Mouse (Mus musculus) spleen, adult 2 months (tissue): Measurements from ENCODE around the gene Clcn3. TPM values are rescaled to one million over a fixed set of nuclear protein-coding genes. Genes with fewer than 3 reads are reported as not detected.
"Not testable (repeated sequence)": the region's sequence is repeated elsewhere in the genome, so short reads cannot be mapped to it uniquely, and the experiment has no call there.

Experiments
- DNase-seq, 2 experiments: peaks; one replicate each; pipeline versions ENCODE4 v3.0.0 to v3.0.0-alpha.2; 2012 to 2021; ENCODE audit warnings: low spot score in 2 of 2, low read depth in 1 of 2
- H3K27ac ChIP-seq: fragments of 200-500 bp; 2 replicates; pipeline ENCODE4 v1.5.1; 2012; ENCODE audit warnings: low read length, inconsistent platforms; ENCODE audit not compliant: insufficient read depth
- H3K27me3 ChIP-seq: fragments of 200-500 bp; 2 replicates; pipeline ENCODE4 v1.6.1; 2012; ENCODE audit warnings: mild to moderate bottlenecking, moderate library complexity, low read length, inconsistent platforms; ENCODE audit not compliant: control insufficient read depth, insufficient read depth
- H3K36me3 ChIP-seq: fragments of 200-500 bp; 2 replicates; pipeline ENCODE4 v1.6.1; 2012; ENCODE audit warnings: mild to moderate bottlenecking, low read length, inconsistent platforms; ENCODE audit not compliant: control insufficient read depth, insufficient read depth
- H3K4me1 ChIP-seq: fragments of 200-500 bp; 2 replicates; pipeline ENCODE4 v1.6.1; 2011; ENCODE audit warnings: inconsistent platforms; ENCODE audit not compliant: control insufficient read depth, insufficient read depth, insufficient read length
- H3K4me3 ChIP-seq: fragments of 200-500 bp; 2 replicates; pipeline ENCODE4 v1.5.1; 2011; ENCODE audit warnings: mild to moderate bottlenecking, inconsistent platforms; ENCODE audit not compliant: insufficient read depth, insufficient read length; ENCODE audit errors: extremely low read depth
- CTCF ChIP-seq: fragments of 200-500 bp; IDR thresholded peaks from 2 replicates; pipeline ENCODE4 v1.5.1; 2011; ENCODE audit warnings: mild to moderate bottlenecking, inconsistent platforms; ENCODE audit not compliant: insufficient read depth, insufficient read length, insufficient replicate concordance; ENCODE audit errors: extremely low read depth
- POLR2A ChIP-seq: fragments of 200-500 bp; IDR thresholded peaks from 2 replicates; pipeline ENCODE4 v1.6.1; 2011; ENCODE audit warnings: low read depth, low read length, inconsistent platforms
- WGBS: fragments of 180-500 bp; shearing (Covaris S2); methylation state at CpG from one replicate; pipeline ENCODE4 v1.1.7; 2018; 5-methylcytosine and 5-hydroxymethylcytosine counted together
- polyA plus RNA-seq: library from polyadenylated mRNA; depleted of rRNA; stranded (reverse); fragments of >200 nt; gene quantifications from 2 replicates; pipeline ENCODE4 v1.2.3, GENCODE M21; 2012; rRNA removed

Clcn3 gene
- polyA plus RNA-seq: 9.0 and 10.7 TPM in 2 replicates

DNA sequence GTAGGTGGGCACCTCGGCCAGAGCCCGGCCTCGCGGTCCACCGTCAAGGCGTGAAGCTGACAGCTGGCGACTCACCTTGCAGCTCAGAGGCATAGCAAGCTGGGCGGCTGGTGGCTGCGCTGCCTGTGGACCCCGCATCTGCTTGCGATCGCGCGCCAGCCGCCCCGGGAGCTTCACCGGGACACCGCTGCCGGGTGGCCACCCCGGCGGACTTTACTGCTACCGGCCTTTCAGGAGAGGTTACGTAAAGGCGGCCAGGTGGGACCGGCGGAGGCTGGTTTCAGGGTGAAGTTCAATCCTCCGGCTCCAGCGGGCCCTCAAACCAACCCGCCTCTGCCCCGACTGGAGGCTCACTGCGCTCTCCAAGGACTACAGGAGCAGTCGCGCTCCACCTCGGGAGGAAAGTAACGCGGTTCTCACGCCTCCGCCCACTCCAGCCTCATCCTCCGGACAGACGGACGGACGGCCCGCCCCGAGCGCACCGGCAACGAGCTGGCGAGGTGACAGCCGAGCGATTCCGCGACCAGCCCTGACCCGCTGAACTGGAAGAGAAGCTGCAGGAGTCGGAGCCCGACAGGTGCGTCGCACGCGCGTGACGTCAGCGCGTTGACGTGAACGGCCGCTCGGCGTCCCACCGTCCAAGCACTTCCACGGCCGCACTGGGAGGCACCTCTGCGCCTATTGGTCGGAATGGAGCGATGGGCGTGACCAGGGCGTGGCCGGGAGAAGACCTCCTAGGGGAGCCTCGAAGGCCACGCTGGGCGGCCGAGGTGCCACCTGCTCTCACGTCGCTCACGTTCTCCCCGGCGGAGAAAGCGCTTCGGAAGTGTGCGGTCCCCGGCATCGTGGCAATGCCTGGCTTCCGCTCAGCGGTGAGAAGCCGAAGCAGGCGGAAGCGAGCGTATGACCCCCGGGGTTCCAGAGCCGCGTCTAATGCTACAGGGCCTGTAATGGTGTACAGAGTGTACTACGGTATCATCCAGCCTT is at the start of gene Clcn3:
Gene Clcn3, minus strand, starts transcription at position 600 of the 987 bp plus-strand sequence.
- Histone ChIP-seq H3K4me1 (peaks cover 2% of the 10 kb centered on the region; the same call in 1 of the 2 replicates), H3K27ac (peak within 1 kb of the TSS; percentile 77), H3K4me3 (peak within 1 kb of the TSS; percentile 81), H3K27me3 (no peaks in the 10 kb centered on the region), H3K36me3 (no peaks in the 10 kb centered on the region)
- TF ChIP-seq POLR2A (peak; percentile 64), CTCF (no peak)
- peak; percentile 96 to 98 for DNase-seq
- under 1% methylated on average over 101 of the region's 101 CpGs for WGBS

DNA sequence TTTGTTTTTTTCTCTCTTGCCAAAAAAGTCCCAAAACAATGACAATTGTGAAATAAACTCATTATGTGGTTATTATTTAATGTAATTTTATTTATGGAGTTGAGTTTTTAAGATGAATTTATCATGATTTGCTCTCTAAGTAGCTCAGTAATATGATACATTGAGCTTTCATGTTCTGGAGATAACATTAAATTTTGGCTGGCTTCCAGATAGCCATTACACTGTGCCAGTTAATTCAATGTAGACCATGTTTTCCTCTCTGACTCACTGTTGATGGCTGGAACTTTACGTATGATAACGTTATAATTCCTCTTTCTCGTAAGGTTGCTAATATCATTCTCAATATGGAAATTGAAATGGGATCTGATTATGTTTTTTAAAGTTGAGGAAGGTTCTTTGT is 13.4 kb upstream of the Clcn3 start:
- WGBS: 79% methylated on average over 3 of the region's 3 CpGs
- DNase-seq: no peak
- Histone ChIP-seq H3K4me1 (no peaks in the 10 kb centered on the region; the same call in 1 of the 2 replicates), H3K27me3 (no peaks in the 10 kb centered on the region), H3K4me3 (no peak overlapping the region), H3K27ac (no peak overlapping the region), H3K36me3 (no peaks in the 10 kb centered on the region)
- TF ChIP-seq CTCF (no peak), POLR2A (no peak)

DNA sequence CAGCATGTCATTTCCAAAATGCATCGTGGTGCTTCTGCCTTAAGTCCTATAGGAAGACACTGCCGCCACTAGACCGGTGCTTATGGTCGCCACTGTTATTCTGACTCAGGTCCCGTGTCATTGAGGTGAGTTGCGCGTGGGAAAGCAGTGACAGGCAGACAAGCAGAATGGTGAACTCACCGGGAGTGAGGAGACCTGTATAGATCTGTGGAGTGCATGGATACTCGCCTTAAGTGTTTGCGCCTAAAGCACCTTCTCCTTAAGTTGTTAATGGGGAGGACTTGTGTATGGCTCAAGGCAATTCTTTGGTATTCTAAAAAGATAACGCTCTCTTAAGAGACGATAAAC is 10.5 kb upstream of the Clcn3 start:
- TF ChIP-seq POLR2A: no peak
- DNase-seq: no peak
- peak overlapping the region; percentile 89 for H3K27ac ChIP-seq
- H3K36me3 ChIP-seq: no peaks in the 10 kb centered on the region
- no peaks in the 10 kb centered on the region; the same call in 1 of the 2 replicates for H3K4me1 ChIP-seq
- 6% methylated on average over 12 of the region's 12 CpGs for whole genome bisulfite sequencing
- H3K4me3 ChIP-seq: peak overlapping the region; percentile 95
- H3K27me3 ChIP-seq: no peaks in the 10 kb centered on the region

DNA sequence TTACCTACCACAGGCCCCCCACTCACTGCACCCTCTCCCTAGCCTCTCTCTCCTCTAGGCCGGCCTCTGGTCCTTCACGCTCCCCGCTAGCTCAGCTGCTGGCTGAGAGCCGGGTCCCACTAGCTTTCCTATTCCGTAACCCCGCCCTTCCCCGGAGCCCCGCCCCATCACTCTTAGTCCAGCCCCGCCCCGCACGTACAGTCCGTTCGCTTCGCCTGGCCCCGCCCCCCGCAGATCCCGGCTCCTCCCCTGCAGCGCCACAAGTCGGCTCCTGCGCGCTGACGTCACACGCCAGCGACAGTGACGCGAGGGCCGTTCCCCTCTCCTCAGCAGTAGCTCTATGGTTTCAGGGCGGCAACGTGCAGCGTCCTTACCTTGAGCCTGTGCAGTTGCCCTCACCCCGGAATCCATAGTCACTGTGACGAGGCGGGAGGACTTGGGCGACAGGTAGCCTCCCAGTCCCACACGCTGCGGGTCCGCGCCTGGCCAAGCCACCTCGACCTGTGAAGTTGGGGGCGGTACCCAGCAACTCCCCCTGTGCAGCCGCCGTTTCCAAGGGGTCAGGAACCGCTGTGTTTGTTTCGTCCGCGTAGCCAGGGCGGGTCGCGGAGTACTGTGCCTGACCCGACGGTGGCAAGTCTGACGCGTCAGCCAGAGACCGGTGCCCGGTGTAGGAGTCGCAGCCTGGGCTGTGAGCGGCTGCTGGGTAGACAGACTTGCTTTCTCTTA is 10.0 kb upstream of the Clcn3 start, which contains the start of gene Nek1:
Gene Nek1, plus strand, starts transcription at position 286 of the 729 bp plus-strand sequence.
- WGBS: under 1% methylated on average over 57 of the region's 57 CpGs
- H3K27ac ChIP-seq: peak within 1 kb of the TSS; percentile 89
- peak; percentile 93 to 98 for DNase-seq
- H3K4me1 ChIP-seq: no peaks in the 10 kb centered on the region; the same call in 1 of the 2 replicates
- H3K36me3 ChIP-seq: no peaks in the 10 kb centered on the region
- TF ChIP-seq POLR2A (no peak), CTCF (no peak)
- H3K27me3 ChIP-seq: no peaks in the 10 kb centered on the region
- peak within 1 kb of the TSS; percentile 95 for H3K4me3 ChIP-seq

- Histone ChIP-seq H3K4me1 (no peaks in the 10 kb centered on the region; the same call in 1 of the 2 replicates), H3K27me3 (no peaks in the 10 kb centered on the region), H3K4me3 (peak overlapping the region; percentile 73), H3K27ac (peak overlapping the region; percentile 71), H3K36me3 (no peaks in the 10 kb centered on the region)
- no peak for TF ChIP-seq POLR2A
- TF ChIP-seq CTCF: no peak
- peak in 1 of 2 experiments; percentile 55 for DNase-seq
- 1% methylated on average over 16 of the region's 16 CpGs for WGBS
Observed at GRCm38 (mm10) chr8:60992561-60992909, 9.4 kb upstream of the Clcn3 start.

- not testable (repeated sequence) for H3K36me3 ChIP-seq, H3K27me3 ChIP-seq, H3K27ac ChIP-seq, DNase-seq, H3K4me3 ChIP-seq, H3K4me1 ChIP-seq
- 89% methylated on average over 17 of the region's 17 CpGs for WGBS
Observed at GRCm38 (mm10) chr8:60984260-60985010, 1.3 kb upstream of the Clcn3 start.
